Mouse (Mus musculus) spleen, adult 2 months (tissue): ENCODE measurements around the gene Pde4d.

Experiments used
- CTCF ChIP-seq: fragments of 200-500 bp; IDR thresholded peaks from 2 replicates; pipeline ENCODE4 v1.5.1; 2011; ENCODE audit warnings: mild to moderate bottlenecking, inconsistent platforms; ENCODE audit not compliant: insufficient read depth, insufficient read length, insufficient replicate concordance; ENCODE audit errors: extremely low read depth
- POLR2A ChIP-seq: fragments of 200-500 bp; IDR thresholded peaks from 2 replicates; pipeline ENCODE4 v1.6.1; 2011; ENCODE audit warnings: low read depth, low read length, inconsistent platforms

DNA sequence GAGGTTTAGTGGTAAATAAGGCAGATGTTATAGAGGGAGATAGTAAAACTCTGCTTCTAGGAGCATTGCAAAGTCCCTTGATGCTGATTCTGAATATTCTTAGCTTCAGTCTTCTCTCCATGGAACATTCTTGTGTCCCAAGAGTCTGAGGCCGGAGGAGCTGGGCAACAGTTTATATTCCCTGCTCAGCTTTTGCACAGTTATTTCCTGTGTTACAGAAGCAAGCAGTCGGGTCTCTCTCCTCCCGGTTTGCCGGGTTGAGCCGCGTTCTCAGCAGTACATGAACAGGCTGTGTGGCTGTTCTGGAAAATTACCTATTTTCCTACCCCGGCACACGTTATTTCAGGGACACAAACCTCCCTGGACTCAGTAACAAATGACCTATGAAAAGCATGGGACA lies 48.0 kb downstream of the Pde4d start:
- TF ChIP-seq CTCF (no peak), POLR2A (no peak)
